Mouse (Mus musculus) left cerebral cortex, adult 2 months (tissue): ENCODE results near the gene Stx8. TPM values are rescaled to one million over a fixed set of nuclear protein-coding genes. Genes with fewer than 3 reads are reported as not detected.

Experiments used
- DNase-seq, 2 experiments: peaks; one replicate each; pipeline ENCODE4 v3.0.0; 2021 to 2022; ENCODE audit warnings: low spot score in 2 of 2, mixed read lengths in 1 of 2; ENCODE audit errors: extremely low spot score in 1 of 2
- H3K27ac ChIP-seq: fragments of 200-600 bp; 2 replicates; pipeline ENCODE4 v1.8.1; 2022
- H3K4me3 ChIP-seq: fragments of 200-600 bp; 2 replicates; pipeline ENCODE4 v1.8.1; 2022
- CTCF ChIP-seq: fragments of 200-600 bp; IDR thresholded peaks from 2 replicates; pipeline ENCODE4 v1.8.1; 2022; ENCODE audit warnings: antibody characterized with exemption, mild to moderate bottlenecking, moderate library complexity
- intact Hi-C: fragments of 180-260 bp; cut with DNase I; formaldehyde crosslinking; loops from one replicate; pipeline ENCODE4 v1.15.1; 2025
- total RNA-seq, 2 experiments: library from RNA; stranded (reverse); gene quantifications; 2 replicates each; pipeline ENCODE4 v1.2.3; 2021

Stx8 gene
- total RNA-seq, 2 experiments from 2014 or later, result 36.4 to 42.7 TPM

- TF ChIP-seq CTCF, result no peak
- intact Hi-C loops, result no loop called here
- no peak for DNase-seq
- H3K4me3 ChIP-seq, result no peak overlapping the region
- no peak overlapping the region for H3K27ac ChIP-seq
Observed at GRCm38 (mm10) chr11:68200500-68200899, 234.5 kb downstream of the Stx8 start.

GRCm38 (mm10) chr11:68201063-68201462 is 235.1 kb downstream of the Stx8 start:
- intact Hi-C loops, result no loop called here
- Histone ChIP-seq H3K27ac (no peak overlapping the region), H3K4me3 (no peak overlapping the region)
- DNase-seq, result no peak
- TF ChIP-seq CTCF, result no peak

DNA sequence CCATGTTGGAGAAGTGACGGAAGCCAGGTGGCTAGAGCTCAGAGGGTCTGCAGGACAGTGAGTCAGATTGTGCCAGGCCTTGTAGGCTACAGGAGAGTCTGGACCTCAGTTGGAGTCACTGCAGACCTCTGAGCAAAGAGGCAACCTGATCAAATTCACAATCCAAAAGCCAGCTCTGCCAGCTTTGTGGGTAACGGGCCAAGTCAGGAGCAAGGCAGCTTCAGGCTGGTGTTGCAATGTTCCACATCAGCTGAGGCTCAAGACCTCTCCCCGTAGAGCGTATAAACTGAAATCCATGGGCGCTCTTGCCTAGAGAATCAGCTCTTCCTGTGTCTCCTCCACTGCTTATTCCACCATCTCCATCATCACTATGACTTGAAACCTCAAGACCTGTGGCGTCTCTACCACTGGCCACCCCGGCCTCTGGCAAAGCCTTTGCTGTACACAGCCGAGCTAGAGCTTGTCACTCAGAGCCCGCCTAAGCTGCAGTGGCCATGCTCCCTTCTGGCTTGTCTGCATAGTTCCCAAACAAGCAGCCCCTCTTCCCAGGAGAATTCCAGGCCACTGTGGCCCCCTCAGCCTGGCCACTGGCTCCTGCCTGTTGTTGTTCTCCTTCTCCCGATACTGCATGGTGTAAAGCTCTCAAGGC is 235.9 kb downstream of the Stx8 start:
- H3K27ac ChIP-seq, result no peak overlapping the region
- TF ChIP-seq CTCF, result no peak
- DNase-seq, result no peak
- intact Hi-C loops, result no loop called here
- H3K4me3 ChIP-seq, result no peak overlapping the region

GRCm38 (mm10) chr11:68202561-68202960 is 236.6 kb downstream of the Stx8 start:
- no peak overlapping the region for H3K4me3 ChIP-seq
- TF ChIP-seq CTCF, result no peak
- no peak overlapping the region for H3K27ac ChIP-seq
- DNase-seq, result no peak
- intact Hi-C loops, result no loop called here

DNA sequence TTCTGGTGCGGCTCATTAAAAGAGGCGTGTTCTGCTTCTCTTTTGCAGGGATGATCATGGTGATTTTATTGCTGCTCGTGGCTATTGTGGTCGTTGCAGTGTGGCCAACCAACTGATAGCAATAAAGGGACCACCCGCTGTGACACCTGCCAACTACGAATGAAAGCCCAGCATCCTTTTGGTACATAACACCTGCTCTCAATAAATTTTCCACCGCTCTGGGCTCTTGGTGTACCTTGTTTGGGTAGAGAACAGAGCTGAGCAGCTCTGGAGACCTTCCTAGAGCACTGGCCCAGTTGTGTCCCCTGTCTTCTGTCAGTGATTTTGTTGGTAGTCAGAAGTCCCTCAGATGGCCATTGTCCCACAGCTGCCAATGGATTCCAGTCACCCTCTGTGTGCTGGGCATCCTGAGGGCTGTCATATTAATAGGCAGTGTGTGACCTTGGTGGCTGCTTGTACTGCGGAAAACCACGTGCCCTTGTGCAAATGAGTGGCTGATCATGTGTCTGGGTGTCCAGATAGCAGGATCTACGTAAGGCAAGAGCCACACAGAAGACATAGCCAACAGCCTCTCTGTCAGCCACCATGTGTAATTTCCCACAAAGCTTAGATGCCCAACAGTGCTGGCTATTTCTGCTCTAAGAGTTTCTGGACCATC is 237.8 kb downstream of the Stx8 start:
- no peak overlapping the region for H3K4me3 ChIP-seq
- TF ChIP-seq CTCF, result no peak
- intact Hi-C loops, result no loop called here
- no peak overlapping the region for H3K27ac ChIP-seq
- DNase-seq, result no peak

GRCm38 (mm10) chr11:68204407-68204806 is 238.4 kb downstream of the Stx8 start:
- no peak overlapping the region for H3K4me3 ChIP-seq
- TF ChIP-seq CTCF, result no peak

DNA sequence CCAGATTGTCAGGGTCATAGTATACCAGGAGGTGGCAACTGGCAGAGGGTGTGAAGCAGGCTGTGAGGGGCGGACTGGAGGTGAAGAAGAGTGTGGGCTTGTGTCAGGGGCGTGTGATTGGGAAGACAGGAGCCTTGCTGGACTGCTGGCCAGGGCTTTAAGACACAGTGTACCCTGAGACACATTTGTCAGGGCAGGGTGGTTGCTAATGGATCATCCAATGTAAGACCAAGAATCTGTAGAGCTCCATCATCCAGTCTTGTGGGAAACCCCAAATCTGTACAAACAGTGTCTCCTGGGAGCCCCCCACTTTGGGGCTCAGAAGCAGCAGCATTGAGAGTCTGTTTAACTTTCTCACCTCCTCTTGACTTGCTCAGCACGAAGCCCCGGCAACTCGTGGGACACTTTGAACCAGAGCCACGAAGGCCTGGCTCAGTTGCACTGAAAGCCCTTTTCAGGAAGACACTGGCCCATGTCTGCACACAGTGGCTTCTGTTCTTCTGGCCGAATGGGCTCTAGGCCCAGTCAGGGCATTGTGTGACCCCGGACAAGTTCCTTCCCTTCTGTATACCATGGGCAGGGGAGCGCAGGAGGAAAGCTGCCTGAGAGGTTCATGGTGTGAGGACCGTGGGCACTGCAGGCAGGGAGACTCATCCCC is 239.7 kb downstream of the Stx8 start:
- no peak for DNase-seq
- H3K27ac ChIP-seq, result no peak overlapping the region
- TF ChIP-seq CTCF, result no peak
- intact Hi-C loops, result loop anchor here (5.0 kb wide), 1 partner anchor 198 kb away; no protein-coding TSS in a partner anchor
- no peak overlapping the region for H3K4me3 ChIP-seq

More at GRCm38 (mm10) chr11:68204407-68204806, 238.4 kb downstream of the Stx8 start:
- intact Hi-C loops, result no loop called here
- no peak overlapping the region for H3K27ac ChIP-seq
- no peak for DNase-seq

- no peak for DNase-seq
- intact Hi-C loops, result loop anchor here (5.0 kb wide), 1 partner anchor 201 kb away; no protein-coding TSS in a partner anchor
- Histone ChIP-seq H3K4me3 (no peak overlapping the region), H3K27ac (no peak overlapping the region)
- no peak for TF ChIP-seq CTCF
Observed at GRCm38 (mm10) chr11:68208023-68208422, 242.0 kb downstream of the Stx8 start.

DNA sequence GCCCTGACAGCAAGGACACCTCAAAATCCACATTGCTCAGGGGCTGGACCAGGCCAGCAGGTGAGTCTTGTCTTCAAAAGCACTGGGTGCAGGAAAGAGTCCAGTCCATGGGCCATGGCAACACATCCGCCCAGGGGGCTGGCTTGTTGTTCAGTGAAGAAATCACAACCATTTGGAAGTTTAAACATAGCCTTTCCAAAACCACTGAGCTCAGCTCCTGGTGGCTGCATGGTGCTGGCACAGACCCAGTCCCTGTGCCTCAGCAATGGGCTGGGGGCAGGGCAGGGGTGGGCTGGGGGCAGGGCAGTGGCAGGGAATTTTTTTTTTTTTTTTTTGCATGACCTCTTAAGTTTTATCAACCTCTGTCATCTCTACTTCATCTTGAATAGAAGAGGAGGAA is 242.6 kb downstream of the Stx8 start:
- H3K27ac ChIP-seq, result no peak overlapping the region
- no peak overlapping the region for H3K4me3 ChIP-seq
- intact Hi-C loops, result loop anchor here (5.0 kb wide), 1 partner anchor 201 kb away; no protein-coding TSS in a partner anchor
- no peak for TF ChIP-seq CTCF
- no peak for DNase-seq

DNA sequence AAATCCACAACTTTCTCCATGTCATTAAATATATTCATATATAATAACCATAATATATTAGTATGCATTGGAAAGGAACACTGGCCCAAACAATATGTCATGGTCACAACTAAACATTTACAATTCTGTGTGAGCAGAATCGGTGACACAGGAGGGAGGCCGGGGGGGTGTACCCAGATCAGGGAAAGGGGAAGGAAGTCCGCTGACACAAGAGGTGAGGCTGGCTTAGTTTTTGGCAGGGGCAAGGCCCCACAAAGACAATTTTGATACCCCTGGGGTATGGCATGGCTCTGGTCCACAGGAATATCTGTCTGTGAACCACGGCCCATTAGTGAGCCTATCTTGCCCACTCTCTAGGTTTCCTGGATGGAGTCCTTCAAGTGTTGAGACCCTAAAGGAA is 243.5 kb downstream of the Stx8 start:
- Histone ChIP-seq H3K4me3 (no peak overlapping the region), H3K27ac (no peak overlapping the region)
- DNase-seq, result no peak
- intact Hi-C loops, result loop anchor here (5.0 kb wide), 1 partner anchor 202 kb away; no protein-coding TSS in a partner anchor
- no peak for TF ChIP-seq CTCF

DNA sequence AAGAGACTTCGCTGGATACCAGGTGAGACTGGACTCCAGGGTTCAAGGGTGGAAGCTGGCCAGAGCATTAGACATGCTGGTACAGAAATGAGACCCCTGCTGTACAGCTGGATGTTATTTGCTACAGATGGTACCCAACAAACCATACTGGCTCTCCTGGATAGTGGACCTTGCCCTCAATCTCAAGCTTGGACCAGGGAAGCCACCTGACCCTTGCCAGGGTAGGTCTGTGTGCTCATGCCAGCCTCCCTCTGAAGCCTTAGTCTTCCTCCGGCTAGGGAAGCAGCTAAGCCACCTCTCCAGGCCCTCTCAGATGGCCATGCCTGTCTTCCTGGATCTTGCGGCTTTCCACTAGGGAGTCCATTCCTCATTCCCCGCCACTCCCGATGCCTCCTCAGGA is 244.7 kb downstream of the Stx8 start:
- no peak for TF ChIP-seq CTCF
- intact Hi-C loops, result no loop called here
- no peak for DNase-seq
- H3K27ac ChIP-seq, result no peak overlapping the region
- no peak overlapping the region for H3K4me3 ChIP-seq

- intact Hi-C loops, result loop anchor here (2.0 kb wide), 1 partner anchor 197 kb away; no protein-coding TSS in a partner anchor
- H3K27ac ChIP-seq, result no peak overlapping the region
- no peak for DNase-seq
- H3K4me3 ChIP-seq, result no peak overlapping the region
- peak; percentile 54 for TF ChIP-seq CTCF
Observed at GRCm38 (mm10) chr11:68211924-68212578, 246.1 kb downstream of the Stx8 start.
